Mouse (Mus musculus) hematopoietic stem cell, adult 5-6 weeks (primary cell): ENCODE results near the gene Scd4. TPM values are rescaled to one million over a fixed set of nuclear protein-coding genes. Genes with fewer than 3 reads are reported as not detected.

Experiments used
- ATAC-seq, 2 experiments: fragments of 125-278 bp in 1 of 2; replicated peaks in 1 of 2; 2 replicates each; pipeline ENCODE4 v1.8.0; 2016 to 2017; ENCODE audit warnings: inconsistent platforms in 2 of 2, mild to moderate bottlenecking in 2 of 2, moderate number of reproducible peaks in 2 of 2, low read depth in 1 of 2, moderate TSS enrichment in 1 of 2; ENCODE audit not compliant: low FRiP score in 2 of 2, poor library complexity in 2 of 2, severe bottlenecking in 2 of 2, insufficient read depth in 1 of 2, low TSS enrichment in 1 of 2
- total RNA-seq: library from RNA; stranded (forward); fragments of 172-1452, 232-1000 nt; gene quantifications from 2 replicates; pipeline ENCODE4 v1.2.3, GENCODE M21; 2017

Gene Scd4
- total RNA-seq, 1 experiment from 2014 or later, result 0.05 TPM

DNA sequence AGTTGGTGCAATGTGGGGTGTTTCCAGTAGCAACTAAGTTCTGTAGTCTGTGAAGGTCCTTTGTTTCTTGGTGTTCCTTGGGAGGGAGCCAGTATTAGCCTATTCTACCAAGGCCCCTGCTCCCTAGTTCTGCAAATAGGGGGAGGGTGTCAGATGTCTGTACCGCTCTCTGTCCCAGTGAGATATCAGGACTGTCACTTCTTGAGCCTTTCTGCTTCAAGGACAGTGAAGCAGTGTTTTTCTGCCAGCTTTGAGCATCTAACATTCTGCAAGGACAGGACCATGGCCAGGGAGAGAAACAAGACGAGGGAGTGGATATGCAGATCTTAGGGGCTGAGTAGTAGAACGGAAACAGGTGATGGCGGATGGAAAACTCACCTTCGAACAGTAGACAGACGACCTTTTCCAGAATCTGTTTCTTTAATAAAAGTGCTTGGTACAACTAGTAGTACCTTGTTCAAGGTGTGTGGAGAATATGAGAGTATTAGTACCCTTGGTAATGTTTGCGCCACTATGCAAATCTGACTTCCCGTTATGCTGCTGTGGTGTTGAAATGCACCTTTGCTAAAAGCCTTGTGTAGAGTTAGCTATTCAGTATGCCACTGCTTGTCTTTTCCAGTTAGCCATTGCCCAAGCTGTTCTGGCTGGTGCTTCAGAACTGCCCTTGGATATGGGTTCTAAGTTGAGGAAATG is 35.7 kb upstream of the Scd4 start:
- ATAC-seq, result no peak

DNA sequence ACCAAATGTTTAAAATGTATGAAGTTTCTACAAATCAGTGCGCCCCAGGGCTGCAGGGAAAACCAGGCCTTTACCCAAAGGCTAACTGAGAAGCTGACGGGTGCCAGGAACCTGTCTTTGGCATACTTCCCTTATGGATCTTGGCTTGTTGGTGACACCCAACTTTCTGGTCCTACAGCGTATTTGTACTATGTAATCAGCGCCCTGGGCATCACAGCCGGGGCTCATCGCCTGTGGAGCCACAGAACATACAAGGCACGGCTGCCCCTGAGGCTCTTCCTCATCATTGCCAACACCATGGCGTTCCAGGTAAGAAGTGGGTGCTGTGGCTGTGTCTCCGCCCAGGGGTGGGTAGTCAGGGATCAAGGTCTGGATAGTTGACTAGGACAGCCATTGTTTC is 35.0 kb upstream of the Scd4 start:
- ATAC-seq, result no peak

DNA sequence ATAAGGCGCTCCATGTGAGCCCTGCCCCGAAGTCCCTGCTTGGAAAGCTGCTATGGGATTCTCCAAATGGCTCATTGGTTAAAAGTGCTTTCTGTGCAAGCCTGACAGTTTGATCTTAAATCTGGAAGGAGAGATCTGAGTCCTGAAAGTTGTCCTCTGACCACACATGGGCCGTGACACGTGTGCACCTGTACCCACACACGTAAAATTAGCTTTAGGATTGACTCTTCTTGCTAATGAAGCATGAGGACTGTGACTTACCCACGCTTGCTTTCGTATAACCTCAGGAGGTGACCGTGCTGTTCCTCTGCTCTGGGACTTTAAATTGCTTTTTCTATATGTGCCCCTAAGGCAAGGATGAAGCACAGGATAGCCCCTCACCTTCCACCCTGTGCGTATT is 33.8 kb upstream of the Scd4 start:
- no peak for ATAC-seq

DNA sequence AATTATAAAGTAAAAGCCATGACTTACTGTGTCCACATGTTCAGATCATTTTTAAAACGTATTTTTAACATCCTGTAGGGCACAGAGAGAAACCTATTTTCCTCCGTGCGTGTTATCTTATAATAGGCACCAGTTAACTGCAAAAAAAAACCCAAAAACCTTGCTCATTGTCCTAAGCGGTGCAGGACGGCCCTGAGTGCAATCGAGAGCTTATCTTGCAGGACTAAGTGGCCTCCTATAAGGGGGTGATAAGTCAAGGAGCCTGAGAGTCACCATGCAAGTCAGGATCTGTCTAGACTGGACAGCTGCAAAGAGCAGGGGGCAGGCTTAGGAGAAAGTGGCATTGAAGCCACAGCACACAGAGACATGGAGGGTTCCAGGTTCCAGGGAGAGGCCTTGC is 33.0 kb upstream of the Scd4 start:
- no peak for ATAC-seq

DNA sequence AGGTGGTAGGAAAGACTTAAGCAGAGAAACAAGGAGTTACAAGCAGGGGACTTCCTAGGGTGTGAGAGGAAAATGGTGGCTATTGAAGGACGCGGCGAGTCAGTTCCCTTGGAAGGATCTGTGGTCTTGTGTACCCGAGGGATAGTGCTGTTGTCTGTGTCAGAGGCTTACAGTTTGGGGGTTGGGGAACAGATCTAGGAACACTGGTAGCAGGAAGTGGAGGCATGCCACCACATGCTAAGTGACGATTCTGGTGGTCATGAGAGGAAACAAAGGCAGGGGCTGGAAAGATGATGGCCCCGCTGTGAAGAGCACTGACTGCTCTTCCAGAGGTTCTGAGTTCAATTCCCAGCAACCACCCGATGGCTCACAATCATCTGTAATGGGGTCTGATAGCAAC is 32.4 kb upstream of the Scd4 start:
- no peak for ATAC-seq

DNA sequence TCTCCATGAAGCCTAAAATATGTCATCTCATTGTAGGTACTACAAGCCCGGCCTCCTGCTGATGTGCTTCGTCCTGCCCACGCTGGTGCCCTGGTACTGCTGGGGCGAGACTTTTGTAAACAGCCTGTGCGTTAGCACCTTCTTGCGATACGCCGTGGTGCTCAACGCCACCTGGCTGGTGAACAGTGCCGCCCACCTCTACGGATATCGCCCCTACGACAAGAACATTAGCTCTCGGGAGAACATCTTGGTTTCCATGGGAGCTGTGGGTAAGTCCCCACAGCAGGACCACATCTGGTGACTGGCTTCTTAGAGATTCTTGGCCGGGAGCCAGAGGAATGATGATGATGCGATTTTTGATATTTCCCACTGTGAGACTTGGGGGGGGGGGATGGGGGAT is 31.7 kb upstream of the Scd4 start:
- no peak for ATAC-seq

DNA sequence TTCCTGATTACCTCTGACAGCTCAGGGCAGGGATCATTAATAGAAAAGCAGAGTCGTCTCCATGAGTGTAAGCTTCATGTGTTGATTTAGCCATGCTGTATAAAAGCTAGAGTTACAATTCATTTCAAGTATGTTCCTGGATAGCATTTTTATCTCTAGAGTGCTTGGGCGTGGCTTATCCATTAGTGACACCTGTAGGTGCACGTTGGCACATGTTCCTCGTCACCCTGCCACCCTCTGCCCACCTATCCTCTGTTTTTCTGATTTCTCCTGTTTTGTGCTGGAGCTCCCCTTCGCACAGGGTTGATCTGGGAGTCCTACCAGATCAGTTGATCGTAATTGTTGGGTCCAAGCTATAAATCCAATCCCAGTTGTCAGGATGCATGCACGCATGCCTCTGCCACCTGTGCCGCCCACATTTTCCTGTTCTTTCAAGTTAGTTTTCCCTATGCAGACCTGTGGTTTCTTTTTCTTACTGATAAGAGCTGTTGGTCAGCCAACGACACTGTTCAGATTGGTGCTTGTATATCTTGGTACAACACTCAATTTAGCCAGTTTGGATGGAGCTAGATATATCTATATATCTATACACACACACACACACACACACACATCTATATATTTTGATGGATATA is 31.1 kb upstream of the Scd4 start:
- ATAC-seq, result no peak

DNA sequence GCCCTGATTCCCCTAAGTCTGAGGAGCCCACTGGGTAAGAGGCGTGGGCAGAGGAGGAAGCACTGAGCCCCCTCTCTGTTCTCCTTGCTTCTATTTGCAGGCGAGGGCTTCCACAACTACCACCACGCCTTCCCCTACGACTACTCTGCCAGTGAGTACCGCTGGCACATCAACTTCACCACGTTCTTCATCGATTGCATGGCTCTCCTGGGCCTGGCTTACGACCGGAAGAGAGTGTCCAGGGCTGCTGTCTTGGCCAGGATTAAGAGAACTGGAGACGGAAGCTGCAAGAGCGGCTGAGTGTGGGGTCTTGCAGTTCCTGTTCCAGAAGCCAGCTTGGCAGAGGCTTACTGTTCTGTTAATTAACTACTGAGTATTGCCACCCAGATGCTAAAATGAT is 30.0 kb upstream of the Scd4 start:
- ATAC-seq, result no peak

DNA sequence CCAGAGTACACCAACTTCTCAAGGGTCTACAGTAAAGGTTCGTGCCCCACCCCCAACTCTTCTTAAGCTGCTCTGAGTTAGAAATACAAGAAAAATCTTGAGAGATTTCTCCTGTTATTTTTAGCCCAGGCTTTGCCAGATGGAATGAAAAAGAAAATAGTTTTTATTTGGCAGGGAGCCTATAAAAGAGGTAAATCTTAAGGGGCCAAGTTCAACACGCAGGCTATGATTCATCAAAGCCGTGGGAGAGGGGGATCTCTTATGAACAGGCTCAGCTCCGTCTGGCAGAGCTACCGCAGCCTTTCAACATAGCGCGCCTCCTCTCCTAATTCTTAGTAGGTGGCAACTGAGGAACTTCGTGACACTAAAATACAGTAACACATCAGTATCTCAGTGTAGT is 29.4 kb upstream of the Scd4 start:
- no peak for ATAC-seq

DNA sequence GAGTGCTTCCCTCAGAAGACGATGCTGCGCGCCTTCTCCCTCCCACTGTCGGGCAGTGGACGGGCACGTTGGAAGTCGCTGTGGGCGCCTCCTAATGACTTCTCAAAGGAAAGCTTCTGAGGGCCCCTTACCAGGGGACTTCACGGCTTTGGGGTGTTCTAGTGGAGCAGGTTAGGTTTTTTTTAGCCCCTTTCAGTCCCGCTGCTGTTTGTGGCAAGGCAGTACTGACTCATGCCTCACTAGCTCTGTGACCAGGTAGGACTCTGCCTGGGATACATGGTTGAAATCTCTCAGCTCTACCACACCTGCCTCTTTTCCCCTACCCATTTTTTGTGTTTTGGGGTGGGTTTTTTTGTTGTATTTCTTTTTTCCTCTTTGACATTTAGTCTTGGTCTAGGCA is 28.5 kb upstream of the Scd4 start:
- ATAC-seq, result no peak

DNA sequence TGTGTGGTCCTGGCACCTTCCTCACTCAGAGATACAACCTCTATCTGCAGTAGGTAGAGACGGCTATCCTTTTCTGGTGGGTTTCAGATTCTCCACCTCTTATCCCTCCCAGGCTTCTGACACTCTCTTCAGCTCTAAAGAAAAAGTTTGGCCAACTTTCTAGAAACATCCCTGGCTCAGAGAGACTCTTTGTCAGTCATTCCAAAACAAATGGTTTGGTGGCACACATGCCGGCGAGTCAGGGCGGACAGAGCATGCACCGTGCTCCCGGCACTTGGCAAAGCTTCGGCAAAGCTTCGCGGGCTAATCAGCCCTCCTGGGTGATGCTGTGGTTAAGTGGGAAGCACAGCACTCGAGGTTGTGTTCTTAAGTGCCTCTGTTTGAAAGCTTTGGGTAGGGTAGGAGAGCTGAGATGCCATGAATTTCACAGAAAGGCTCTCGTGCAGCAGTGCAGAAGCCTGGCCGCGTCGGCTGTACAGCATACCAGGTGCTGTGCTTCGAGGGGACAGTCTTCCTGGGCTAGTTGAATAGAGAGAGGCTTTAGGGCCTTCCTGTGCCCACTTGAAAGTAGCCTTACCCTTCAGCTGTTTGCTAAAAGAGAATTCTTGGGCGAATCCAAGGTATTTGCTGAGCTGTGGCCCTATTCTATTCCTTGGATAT is 27.9 kb upstream of the Scd4 start:
- no peak for ATAC-seq

DNA sequence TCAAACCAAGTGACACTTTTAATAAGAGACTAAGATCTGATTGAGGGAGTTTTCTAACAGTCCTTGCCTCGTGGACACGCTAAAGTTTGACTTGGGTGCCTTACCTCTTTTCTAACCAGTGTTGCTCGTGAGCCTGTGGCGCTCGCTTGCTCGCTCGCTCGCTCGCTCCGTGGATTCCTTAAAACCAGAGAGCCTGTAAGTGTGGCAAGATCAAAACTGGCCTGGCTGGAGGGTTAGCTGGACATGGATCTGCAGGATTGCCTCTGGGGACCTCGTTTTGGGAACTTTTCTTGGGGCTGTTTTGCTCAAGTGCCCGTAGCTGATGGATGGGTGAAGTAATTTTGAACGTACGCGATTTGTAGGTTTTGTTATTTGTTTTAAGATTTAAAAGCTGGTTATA is 27.2 kb upstream of the Scd4 start:
- no peak for ATAC-seq

DNA sequence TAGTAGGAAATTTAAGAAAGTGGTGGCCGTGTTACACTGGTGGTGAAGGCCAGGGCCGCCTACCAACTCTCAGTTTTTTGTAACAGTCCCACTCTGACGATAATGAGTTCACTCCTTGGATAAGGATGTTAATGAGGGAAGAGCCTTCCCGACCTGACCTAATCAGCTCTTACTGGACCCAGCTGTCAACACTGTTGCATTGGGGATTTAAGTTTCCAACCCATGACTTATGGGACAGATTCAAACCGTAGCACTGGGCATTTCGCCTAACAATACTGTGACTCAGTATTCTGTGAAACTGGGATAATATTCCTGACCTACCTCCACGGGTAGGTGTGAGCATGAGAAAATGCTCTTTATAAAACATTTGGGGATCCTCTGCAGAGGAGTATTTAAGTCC is 26.7 kb upstream of the Scd4 start:
- ATAC-seq, result no peak

DNA sequence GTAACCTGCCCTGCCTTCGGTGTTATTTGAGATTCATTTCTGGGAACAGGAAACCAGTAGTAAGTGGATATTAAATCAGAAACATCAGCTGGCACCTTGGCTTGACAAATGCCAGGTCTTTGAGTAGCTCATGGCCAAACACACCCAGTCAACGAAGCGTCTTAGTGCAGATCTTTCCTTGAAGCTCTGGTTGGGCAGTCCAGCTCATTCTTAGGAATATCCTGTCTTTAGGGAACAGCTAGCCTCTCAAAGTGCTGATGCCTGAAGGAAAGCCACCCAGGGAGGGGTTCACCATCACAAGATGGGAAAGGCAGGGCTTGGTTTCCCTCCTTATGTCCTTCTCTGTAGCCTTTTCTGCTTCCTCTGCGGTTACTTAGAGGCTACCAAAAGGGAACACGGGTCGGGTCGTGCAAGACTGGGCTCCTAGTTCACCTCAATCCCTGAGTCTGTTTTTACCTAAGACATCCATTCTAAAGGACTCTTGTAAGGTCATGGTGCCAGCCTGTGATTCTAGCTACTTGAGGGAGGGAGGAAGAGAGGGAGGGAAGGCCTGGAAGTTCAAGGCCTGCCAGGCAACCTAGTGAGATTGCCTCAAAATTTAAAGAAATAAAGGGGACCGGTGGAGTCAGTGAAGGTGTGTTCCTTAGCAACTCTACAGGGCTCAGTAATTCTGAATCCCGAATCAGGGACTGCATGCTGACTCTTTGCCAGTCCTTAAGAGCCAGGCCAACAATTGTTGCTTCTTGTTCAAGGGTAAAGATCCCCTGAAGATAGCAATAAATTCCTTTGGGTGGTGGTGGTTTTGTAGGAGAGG is 25.6 kb upstream of the Scd4 start:
- no peak for ATAC-seq

DNA sequence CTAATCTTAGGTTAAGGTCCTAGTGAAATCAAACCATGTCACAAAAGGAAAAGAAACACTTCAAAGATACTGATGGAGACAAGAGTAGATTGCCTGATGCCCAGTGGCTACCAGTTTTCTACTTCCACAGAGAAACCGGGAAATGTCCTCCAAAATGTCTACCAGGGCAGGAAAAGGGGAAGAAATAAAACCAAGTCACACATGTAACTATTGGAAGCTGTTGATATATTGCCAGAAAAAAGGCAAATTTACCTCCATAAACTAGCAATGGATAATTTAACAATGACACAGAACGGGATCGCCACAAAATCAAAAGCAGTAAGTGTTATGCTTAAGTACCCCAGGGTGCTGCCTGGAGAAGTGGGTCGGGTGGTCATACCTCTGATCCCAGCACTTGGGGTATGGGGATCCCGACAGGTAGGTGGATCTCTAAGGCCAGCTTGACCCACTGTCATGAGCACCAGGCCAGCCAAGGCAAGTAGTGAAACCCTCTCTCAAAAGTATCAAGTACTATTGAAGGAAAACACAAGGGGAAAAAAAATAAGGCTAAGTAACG is 24.9 kb upstream of the Scd4 start:
- no peak for ATAC-seq

DNA sequence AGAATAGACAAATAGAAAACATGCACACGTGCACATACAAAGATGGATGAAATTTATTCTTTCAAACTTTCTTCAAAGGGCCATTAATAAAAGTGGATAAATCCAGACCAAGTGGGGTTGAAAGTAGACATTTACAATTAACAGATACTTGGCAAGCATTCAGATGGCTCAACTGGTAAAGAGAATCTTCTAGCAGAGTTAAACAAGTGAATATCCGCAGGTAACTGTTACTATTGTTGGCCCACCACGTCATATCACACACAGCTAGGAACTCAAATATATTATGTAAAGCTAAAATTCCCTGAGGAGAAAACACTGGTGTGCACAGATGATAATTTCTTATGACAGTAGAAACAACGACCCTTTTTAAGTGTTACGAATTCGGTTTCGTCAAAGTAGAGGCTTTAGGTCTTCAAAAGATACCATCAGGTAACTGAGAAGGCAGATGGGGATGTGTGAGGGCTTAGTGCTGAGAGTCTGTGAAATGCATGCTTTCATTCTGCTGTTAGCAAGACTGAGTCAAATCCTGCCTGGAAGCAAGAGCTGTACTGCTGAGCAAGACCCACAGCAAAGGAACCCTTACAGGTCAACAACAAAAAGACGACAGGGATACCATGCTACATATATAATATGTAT is 24.2 kb upstream of the Scd4 start:
- no peak for ATAC-seq

DNA sequence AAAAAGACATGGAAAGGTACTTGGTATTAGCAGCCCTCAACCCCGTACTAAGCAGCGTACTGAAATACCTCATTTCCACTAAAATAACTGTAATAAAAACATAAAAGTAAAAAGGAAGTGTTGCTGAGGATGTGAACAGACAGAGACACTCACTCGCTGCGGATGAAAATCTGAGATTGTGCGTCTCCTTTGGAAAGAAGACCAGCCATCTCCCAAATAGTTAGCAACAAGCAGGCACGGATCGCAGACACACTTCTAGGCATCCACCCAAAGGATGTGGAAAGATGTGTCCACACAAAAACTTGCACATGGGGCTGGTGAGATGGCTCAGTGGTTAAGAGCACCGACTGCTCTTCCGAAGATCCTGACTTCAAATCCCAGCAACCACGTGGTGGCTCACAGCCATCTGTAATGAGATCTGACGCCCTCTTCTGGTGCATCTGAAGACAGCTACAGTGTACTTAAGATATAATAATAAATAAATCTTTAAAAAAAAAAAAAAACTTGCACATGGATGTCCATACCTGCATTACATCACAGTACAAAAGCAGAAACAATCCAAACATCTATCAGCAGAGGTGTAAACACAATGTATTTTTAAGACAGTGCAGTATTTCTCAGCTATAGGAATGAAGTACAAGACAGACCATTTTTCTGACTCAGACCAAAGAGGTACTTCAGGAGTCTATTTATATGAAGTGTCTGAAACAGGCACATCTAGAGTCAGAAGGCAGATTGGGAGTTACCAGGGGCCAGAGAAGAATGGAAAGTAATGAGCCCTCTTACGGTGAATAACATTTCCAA is 23.3 kb upstream of the Scd4 start:
- no peak for ATAC-seq
